Mouse (Mus musculus) embryonic fibroblast, embryonic 13.5 days (primary cell): ENCODE data around the gene Sphk2. TPM values are rescaled to one million over a fixed set of nuclear protein-coding genes. Genes with fewer than 3 reads are reported as not detected.
A peak's percentile ranks its signal among the peaks of the same experiment; 100 is the strongest.

Source experiments
- H3K27ac ChIP-seq: 2 replicates; pipeline ENCODE4 v1.5.1; 2012; ENCODE audit warnings: low read length, control low read depth, inconsistent platforms; ENCODE audit not compliant: insufficient read depth
- H3K4me1 ChIP-seq: 2 replicates; pipeline ENCODE4 v1.6.1; 2011; ENCODE audit warnings: low read length; ENCODE audit not compliant: control insufficient read depth, insufficient read depth
- H3K4me3 ChIP-seq: 2 replicates; pipeline ENCODE4 v1.5.1; 2011; ENCODE audit warnings: mild to moderate bottlenecking, control low read depth, low read length; ENCODE audit not compliant: insufficient read depth
- CTCF ChIP-seq: IDR thresholded peaks from 2 replicates; pipeline ENCODE4 v1.5.1; 2011; ENCODE audit warnings: mild to moderate bottlenecking, control low read depth, low read length, moderate library complexity, borderline replicate concordance; ENCODE audit not compliant: insufficient read depth
- POLR2A ChIP-seq: IDR thresholded peaks from 2 replicates; pipeline ENCODE4 v1.6.1; 2011; ENCODE audit warnings: low read depth, mild to moderate bottlenecking, control low read depth, low read length, moderate library complexity
- polyA plus RNA-seq: library from polyadenylated mRNA; stranded (reverse); fragments of >200 nt; gene quantifications from 2 replicates; pipeline ENCODE4 v1.2.4, GENCODE M21; 2011; ENCODE audit warnings: low read depth; ENCODE audit not compliant: missing spikeins, insufficient read length

Sphk2 gene
- polyA plus RNA-seq, 1 experiment: 19.0 TPM

- 0 out of 2 replicates have a peak, but pooled peaks cover 4% of the 10 kb centered on the region for H3K4me1 ChIP-seq
- H3K27ac ChIP-seq: no peak overlapping the region
- H3K4me3 ChIP-seq: peak overlapping the region; percentile 9; the same call in 1 of the 2 replicates
- TF ChIP-seq CTCF (no peak), POLR2A (no peak)
Observed at GRCm38 (mm10) chr7:45700301-45701015, 17.3 kb downstream of the Sphk2 start.

- no peak within 1 kb of the TSS for H3K27ac ChIP-seq
- no peak for TF ChIP-seq POLR2A
- no peak for TF ChIP-seq CTCF
- 0 out of 2 replicates have a peak, but pooled peaks cover 4% of the 10 kb centered on the region for H3K4me1 ChIP-seq
- H3K4me3 ChIP-seq: peak within 1 kb of the TSS; percentile 9; the same call in 1 of the 2 replicates
Observed at GRCm38 (mm10) chr7:45699523-45700141, 18.2 kb downstream of the Sphk2 start, which contains the start of gene Car11. Gene Car11 (plus strand): TSS chr7:45699843.

- no peak overlapping the region for H3K4me3 ChIP-seq
- no peak overlapping the region for H3K27ac ChIP-seq
- H3K4me1 ChIP-seq: 0 out of 2 replicates have a peak, but pooled peaks cover 4% of the 10 kb centered on the region
- TF ChIP-seq CTCF: no peak
- TF ChIP-seq POLR2A: no peak
Observed at GRCm38 (mm10) chr7:45697894-45698293, 19.9 kb downstream of the Sphk2 start.

- Histone ChIP-seq H3K4me3 (no peak overlapping the region), H3K4me1 (no peaks in the 10 kb centered on the region), H3K27ac (no peak overlapping the region)
- no peak for TF ChIP-seq CTCF
- no peak for TF ChIP-seq POLR2A
Observed at GRCm38 (mm10) chr7:45695098-45695497, 22.7 kb downstream of the Sphk2 start.

- Histone ChIP-seq H3K4me3 (no peak within 1 kb of the TSS), H3K27ac (no peak within 1 kb of the TSS), H3K4me1 (no peaks in the 10 kb centered on the region)
- TF ChIP-seq CTCF (no peak), POLR2A (no peak)
Observed at GRCm38 (mm10) chr7:45693921-45694591, 23.7 kb downstream of the Sphk2 start, which contains the start of gene Sec1. Gene Sec1 (minus strand): TSS chr7:45694402.

GRCm38 (mm10) chr7:45692364-45692763 lies 25.4 kb downstream of the Sphk2 start:
- TF ChIP-seq CTCF: no peak
- no peak for TF ChIP-seq POLR2A
- Histone ChIP-seq H3K4me3 (no peak overlapping the region), H3K27ac (no peak overlapping the region), H3K4me1 (no peaks in the 10 kb centered on the region)

GRCm38 (mm10) chr7:45689800-45690199 lies 28.0 kb downstream of the Sphk2 start:
- H3K27ac ChIP-seq: no peak overlapping the region
- no peak overlapping the region for H3K4me3 ChIP-seq
- no peak for TF ChIP-seq CTCF
- TF ChIP-seq POLR2A: no peak
- H3K4me1 ChIP-seq: no peaks in the 10 kb centered on the region

GRCm38 (mm10) chr7:45689099-45689498 lies 28.7 kb downstream of the Sphk2 start:
- no peak overlapping the region for H3K4me3 ChIP-seq
- TF ChIP-seq CTCF: no peak
- no peak for TF ChIP-seq POLR2A
- no peak overlapping the region for H3K27ac ChIP-seq
- H3K4me1 ChIP-seq: no peaks in the 10 kb centered on the region

GRCm38 (mm10) chr7:45686841-45687240 lies 31.0 kb downstream of the Sphk2 start:
- TF ChIP-seq CTCF: no peak
- no peak for TF ChIP-seq POLR2A
- no peaks in the 10 kb centered on the region for H3K4me1 ChIP-seq
- H3K4me3 ChIP-seq: no peak overlapping the region
- no peak overlapping the region for H3K27ac ChIP-seq

- no peak overlapping the region for H3K4me3 ChIP-seq
- no peaks in the 10 kb centered on the region for H3K4me1 ChIP-seq
- no peak overlapping the region for H3K27ac ChIP-seq
- TF ChIP-seq CTCF (no peak), POLR2A (no peak)
Observed at GRCm38 (mm10) chr7:45685811-45686210, 32.0 kb downstream of the Sphk2 start.
